Mouse (Mus musculus) cerebellum, postnatal 10 days (tissue): ENCODE results near the gene Gbgt1.
"Not testable (repeated sequence)": the region's sequence is repeated elsewhere in the genome, so short reads cannot be mapped to it uniquely, and the experiment has no call there.

Source experiments
- DNase-seq, 2 experiments: peaks; one replicate each; pipeline ENCODE4 v3.0.0; 2021; ENCODE audit warnings: mixed read lengths in 2 of 2

The Gbgt1 gene

DNA sequence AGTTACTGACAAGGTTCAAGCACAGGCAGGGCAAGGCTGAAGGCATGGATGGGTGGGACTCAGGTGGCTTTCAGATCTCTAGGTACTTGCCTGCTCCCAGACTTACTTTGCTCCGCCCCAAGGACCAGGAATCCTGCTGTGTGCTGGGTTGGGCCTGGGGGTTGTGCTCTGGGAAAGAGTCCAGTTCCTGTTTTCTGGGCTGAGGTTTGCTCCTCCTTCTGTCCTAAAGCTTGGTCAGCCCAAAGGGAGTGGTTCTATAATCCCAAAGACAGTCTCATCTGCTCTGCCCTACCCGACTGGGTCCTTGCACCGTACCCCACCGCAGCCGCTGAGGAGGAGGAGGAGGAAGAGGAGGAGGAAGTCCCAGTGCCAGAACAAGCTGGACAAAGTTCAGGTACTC, at the start of gene Gbgt1:
Gene Gbgt1 (plus strand): TSS at position 221 of the 400 bp plus-strand sequence.
- no peak for DNase-seq

DNA sequence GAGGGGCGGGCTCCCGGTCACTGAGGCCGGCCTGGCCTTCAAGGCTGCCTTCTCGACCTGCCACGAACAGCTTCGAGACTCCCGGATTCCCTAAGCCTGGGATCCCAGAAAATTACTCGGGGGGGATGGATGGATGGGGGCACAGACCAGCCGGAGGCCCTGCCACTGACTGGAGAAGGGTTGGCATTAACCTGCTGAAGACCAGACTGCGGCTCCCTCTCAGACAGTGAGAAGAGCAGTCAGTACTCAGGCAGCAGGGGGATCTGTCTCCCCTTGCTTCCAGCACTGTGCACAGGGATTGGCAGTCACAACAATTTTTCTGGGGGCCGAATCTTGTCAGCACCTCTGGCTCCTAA, 49.4 kb upstream of the Gbgt1 start:
- peak in 1 of 2 experiments; percentile 60 for DNase-seq

DNA sequence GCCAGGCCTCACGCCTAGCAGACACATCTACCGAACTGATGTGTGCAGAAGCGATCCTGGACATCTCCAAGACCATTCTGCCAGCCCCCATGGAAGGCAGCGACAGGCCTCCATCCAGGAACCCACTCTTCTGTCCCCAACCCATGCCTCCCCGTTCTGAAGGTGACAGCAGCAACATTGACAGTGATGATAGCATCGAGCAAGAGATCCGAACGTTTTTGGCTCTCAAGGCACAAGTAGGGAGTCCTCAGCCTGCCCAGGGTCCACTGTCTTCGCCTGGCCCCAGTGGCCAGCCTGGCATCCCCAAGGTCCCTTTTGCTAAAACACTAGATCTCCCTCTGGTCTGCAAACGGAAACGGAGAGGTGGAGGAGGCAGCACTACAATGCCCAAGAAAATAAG, 45.0 kb upstream of the Gbgt1 start:
- no peak for DNase-seq

DNA sequence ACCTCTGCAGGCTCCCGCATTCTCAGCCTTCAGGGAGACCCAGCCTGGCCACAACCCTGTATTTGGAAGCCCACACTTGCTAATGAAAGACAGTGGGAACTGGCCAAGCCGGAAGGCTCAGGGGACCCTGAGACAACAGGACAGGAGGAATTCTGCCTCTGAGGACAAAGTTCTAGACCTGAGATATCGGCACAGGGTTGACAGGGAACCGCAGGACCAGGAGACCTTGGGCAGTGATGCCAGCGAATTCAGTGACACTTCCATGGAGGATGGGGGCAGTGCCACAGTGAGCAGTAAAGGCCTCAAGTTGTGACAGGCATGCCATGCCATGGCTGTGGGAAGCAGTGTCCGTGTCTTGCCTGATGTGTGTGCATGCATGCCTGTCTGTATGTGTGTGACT, 43.2 kb upstream of the Gbgt1 start:
- no peak for DNase-seq

DNA sequence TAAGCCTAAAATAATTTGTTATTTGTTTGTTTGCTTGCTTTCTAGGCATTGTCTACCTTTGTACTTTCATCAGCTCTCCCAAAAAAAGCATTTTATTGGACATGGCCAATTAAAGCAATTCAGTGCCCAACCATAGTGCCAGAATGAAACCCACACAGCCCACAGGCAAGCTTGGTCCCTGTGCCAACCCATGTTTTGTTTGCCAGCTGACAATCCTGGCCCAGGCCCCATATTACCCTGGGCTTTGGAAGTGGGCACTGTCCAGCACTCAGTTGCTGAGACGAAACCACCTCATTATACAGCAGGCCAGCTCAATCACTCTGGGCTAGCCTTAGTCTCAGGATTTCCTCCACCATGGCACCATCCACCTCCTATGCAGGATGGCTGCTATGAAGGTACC, 40.1 kb upstream of the Gbgt1 start:
- DNase-seq = peak; percentile 88 to 91

DNA sequence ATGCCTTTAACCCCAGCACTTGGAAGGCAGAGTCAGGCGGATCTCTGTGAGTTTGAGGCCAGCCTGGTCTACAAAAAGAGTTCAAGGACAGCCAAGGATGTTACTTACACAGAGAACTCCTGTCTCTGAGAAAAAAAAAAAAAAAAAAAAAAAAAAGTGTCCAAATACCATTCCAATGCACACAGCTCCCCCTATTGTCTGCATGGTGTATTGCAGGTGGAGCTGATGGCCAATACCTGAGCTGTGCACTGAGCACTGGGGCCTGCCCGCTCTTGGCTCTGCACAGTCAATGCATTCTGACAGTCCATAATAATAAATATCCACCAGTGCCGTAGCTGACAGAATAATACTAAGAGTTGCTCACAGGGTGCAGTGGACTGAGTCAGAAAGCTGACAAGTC, 32.8 kb upstream of the Gbgt1 start:
- DNase-seq = peak; percentile 84 to 89

DNA sequence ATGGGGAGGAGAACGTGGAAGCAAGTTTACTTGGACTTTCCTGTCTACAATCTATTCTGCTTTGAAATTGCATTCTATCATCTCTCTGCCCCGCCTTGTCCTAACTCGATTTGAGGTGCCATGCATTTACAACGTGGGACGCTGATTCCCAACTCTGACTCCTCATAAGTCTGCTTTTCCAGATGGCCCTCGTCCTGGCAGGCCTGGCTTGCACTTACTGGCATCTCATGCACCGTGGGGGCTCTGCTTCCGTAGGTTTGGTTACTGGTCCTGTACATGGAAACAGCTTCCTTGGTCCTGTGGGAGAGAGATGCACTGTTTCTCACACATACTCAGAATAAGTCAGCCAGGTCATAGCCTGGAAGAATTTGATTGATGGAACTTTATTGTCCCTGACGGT, 31.8 kb upstream of the Gbgt1 start:
- no peak for DNase-seq

DNA sequence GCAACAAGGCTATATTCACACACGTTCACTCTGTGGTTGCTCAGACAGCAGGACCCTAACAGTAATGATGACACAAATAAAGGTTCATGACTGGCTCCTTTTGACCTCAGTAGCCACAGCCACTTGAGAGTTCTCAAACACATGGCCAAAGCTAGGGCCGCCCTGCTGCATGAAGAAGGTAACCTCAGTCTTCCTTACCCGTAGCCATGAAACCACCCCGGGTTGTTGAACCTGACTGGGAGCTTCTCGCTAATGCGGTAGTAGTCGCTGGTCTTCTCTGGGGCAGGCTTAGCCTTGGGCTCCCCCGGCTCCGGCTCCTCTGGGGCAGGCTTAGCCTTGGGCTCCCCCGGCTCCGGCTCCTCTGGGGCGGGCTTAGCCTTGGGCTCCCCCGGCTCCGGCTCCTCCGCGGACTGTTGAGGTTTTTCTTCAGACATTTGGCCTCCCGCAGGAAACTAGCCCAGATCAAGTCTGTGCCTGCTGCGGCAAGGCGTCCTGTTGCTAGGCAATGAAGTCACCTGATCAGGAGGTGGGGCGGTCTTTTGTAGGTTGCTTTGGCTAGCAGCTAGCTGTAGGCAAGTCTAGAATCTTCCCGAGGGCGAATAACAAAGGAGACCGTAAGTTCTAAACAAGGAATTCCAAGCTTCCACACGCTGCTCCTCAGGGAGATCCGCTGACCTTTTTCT, 30.7 kb upstream of the Gbgt1 start, which contains the start of gene 1700007K13Rik:
Gene 1700007K13Rik (minus strand): TSS at position 497 of the 683 bp plus-strand sequence.
- DNase-seq = peak; percentile 81 to 83

DNA sequence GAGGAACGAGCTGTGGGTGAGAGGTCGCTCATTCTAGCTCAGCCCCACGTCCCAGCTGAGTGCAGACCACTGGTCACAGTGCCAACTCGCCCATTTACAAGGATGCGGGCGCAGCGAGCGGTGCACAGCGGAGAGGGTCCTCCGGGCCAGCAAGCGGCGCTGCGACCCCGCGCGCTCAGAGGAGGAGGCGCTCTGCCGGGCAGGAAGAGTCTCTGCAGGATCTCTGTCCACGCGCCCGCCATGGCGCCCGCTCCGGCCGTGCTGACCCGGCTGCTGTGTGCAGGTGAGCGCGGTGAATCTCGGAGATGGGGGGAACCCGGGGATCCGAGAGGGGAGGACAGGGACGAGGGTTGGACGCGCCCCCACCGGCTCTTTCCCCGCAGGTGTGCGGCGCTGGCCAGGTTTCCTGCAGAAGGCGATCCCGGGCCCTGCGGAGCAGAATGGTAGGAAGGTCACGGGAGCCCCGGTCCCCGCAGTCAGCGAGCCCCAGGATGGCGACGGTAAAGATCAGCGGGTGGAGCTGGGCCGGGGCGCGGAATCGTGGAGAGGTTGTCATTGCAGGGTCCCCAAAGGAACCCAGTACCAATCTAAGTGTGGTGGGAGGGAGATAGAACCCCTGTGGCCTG, 28.7 kb upstream of the Gbgt1 start, which contains the start of gene Mrps2:
Gene Mrps2 (plus strand): TSS at position 207 of the 626 bp plus-strand sequence.
- peak; percentile 94 to 95 for DNase-seq

DNA sequence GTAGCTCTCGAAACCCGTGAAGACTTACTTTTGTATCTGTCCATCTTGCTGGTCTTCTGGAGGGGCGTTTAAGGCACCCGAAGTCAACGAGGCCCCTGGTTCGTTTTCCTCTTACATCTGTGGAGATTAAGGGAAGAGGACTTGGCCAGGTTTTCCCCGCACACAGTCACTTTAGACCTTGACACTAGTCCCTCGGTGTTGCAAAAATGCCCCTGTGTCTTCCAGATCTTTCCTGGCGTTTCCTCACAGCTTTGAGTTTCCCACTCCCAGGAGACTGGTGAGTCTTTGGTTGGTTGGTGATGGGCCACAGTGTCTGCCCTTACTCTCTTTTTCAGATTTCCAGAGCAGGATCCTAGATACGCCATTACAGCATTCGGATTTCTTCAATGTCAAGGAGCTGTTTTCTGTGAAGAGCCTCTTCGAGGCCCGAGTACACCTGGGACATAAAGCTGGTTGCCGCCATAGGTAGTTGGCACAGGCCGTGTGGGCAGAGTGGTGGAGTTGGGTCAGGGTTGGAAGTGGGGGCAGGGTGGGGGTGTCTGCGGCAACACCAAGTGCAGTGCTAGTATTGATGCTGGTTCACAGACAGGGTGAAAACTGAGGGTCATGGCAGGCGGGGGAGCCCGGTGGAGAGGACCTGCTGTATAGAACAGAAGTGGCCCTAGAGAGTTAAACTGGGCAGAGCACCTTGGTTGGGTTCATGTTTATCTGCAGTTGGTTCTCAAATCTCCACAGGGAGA, 28.0 kb upstream of the Gbgt1 start:
- DNase-seq = no peak

DNA sequence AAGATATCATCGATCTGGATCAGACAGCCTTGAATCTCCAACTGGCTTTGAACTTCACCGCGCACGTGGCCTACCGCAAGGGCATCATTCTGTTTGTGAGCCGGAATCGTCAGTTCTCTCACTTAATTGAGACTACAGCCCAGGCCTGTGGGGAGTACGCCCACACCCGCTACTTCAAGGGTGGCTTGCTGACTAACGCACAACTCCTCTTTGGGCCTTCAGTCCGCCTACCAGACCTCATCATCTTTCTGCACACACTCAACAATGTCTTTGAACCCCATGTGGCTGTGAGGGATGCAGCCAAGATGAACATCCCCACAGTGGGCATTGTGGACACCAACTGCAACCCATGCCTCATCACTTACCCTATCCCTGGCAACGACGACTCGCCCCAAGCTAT, 27.2 kb upstream of the Gbgt1 start:
- DNase-seq = no peak

DNA sequence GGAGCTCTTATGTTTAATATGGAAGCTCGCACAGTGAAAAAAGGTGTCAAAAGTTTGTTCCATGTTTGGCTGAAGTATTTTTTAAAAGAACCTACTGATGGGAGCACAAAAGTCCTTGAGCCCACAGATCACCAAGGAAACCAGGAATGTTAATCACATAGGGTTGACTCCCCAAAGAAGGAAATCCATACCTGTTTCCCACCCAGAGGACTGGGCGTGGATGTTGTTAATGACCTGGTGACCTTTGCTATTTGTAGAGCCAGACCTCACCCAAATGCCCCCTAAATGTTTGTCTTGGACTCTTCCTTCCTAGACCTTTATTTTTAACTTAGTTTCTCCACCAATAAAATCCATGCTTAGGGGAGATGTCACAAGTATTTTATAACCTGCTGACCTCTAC, 26.1 kb upstream of the Gbgt1 start:
- DNase-seq = no peak

DNA sequence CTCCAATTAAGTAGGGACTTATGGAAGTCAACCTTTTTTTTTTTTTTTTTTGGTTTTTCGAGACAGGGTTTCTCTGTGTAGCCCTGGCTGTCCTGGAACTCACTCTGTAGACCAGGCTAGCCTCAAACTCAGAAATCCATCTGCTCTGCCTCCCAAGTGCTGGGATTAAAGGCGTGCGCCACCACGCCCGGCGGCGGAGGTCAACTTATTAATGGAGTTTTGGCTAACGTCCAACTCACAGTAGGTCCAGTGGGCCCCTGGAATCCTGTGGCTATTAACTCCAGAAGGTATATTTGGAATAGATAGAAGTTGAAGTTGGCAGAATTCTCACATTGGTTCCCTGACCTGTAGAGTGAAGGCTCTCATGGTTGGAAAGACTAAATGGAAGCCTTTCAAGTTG, 24.7 kb upstream of the Gbgt1 start:
- not testable (repeated sequence) for DNase-seq

DNA sequence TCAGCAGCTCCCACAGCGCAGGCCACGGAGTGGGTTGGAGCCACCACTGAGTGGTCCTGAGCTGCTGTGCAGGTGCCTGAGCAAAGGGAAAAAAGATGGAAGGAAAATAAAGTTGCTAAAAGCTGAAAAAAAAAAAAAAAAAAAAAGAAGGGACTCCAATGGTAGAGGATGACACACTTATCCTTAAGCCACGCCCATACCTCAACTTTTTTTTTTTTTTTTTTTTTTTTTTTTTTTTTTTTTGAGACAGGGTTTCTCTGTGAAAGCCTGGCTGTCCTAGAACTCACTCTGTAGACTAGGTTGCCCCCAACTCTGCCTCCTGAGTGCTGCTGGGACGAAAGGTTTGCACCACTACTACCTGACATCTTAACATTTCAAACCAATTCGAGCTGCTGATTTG, 18.7 kb upstream of the Gbgt1 start:
- not testable (repeated sequence) for DNase-seq

DNA sequence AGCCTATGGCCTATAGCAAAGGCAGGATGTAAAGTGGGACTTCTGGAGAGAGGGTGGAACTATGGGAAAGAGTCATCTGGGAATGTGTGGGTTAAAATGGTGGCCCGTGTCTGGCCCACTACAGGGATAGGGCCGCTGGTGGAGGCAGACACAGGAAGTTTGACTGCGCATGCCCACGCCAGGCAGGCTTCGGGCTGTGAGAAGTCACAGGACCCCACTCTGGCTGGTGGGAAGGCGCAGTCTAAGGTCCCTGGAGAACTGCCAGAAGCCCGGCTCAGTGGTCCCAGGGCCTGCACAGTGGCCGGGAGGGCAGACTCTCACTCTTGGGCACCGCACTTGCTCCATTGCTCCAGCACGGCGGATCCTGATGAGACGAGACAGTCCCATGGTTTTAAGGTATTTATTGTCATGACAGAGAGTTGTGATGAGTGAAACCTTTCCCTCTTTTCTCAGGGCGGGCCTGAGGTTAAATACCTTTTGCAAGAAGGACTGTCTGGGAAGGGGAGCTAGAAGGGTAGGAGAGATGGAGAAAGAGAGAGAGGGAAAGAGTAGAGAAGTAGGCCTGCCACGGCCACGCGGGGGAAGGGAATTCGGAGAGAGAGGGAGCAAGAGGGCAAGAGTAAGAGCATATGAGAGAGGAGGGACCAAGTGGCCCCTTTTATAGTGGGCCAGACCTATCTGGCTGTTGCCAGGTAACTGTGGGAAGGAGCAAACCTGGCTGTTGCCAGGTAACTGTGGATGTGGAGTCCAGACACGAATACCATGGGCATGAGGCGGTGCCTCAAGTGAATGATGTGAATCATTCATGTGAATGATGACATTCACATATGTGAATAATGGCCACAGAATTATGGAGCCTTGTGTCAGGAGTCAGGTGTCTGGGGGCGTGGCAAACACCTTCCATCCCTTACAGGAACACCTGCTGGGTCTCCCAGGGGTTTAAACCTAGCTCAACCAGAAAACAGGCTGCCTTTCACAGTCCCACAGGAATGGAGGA, 17.2 kb upstream of the Gbgt1 start:
- no peak for DNase-seq

DNA sequence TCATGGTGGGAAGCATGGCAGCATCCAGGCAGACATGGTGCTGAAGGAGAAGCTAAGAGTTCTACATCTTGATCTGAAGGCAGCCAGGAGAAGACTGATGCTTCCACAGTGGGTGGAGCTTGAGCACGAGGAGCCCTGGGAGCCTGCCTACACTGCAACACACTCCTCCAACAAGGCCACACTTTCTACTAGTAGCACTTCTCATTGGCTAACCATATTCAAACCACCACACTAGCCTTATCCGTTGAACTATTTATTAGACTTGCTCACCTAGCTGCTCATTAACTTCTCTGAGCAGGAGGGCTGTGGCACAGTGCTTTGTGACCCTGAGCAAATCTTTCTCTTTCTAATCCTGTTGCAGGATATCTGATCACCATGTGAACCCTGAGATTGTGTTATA, 12.8 kb upstream of the Gbgt1 start:
- no peak for DNase-seq

DNA sequence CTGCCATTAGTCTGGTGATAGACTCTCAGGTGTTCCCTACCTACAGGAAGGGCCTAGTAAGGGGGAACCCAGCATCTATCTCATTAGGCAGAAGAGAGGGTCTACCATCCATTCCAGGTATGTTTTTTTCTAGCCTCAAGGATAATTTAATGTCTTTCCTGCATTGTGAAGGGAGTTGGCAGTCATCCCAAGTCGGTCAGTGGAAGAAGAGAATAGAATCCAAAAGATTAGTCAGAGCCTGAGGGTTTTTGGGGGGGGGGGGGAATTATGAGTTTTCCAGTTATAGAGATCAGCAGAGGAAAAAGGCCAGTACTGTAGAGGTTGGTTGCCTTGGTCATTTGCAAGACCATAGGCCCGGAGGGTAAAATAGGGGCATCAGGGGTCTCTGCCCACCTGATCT, 2.2 kb upstream of the Gbgt1 start:
- DNase-seq = no peak

DNA sequence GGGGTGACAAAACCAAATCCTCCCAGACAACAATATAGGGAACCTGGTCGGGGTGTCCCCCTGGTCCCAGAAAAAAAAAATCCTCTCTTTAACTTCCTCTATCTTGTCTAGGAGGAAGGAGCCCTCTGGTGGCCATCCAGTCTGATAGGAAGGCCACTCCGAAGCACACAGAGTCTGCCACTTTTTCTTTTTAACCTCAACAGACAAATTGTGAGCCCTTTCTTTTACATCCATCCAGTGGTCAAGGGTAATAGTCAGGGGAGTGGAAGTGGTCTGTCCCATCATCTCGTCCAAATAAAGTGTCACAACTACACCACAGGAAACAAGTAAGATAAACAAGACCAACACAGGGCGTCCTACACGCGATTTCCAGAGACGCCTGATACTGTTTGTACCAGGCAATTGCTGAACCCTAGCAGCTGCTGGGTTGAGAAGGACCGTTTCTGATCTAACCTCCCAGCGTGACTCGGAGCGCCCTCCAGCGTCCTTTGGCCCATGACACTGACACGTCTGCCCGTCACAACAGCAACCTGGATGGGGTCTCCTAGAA, 1.4 kb upstream of the Gbgt1 start:
- peak; percentile 56 to 57 for DNase-seq

DNA sequence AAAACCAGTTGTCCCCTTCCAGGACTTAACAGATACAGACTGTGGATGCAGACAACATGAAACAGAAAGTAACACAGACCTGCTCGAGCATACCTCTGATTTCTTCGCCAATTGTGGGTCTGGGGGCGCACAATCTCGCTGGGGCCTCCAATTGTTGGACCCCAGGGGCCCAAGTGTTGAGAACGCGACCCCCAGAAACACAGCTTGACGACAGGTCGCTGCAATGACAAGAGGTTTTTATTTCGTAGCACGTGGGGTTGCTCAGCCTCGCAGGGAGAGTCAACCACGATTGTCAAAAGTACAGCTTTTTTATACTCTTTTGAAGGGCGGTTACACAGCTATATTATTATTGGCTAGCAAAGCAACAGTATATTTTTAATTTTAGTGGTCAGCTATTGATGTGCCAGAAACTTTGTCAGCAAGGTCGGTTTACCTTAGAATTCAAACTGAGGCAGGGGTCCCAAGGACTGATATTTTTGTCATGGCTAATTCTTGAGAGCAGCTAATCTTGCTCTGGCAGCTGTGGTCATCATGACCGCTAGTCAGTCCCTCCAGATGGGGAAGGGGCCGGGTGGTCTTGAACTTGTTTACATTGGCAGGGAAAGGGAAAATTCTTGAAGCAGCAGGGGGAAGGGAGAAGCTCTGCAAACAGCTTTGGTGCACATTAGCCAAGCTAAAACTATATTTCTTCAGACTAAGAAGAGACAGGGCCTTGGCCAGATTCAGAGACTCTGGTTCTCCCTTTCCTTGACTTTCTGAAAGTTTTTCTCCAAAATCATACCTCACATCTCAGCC, 693 bp upstream of the Gbgt1 start:
- no peak for DNase-seq

DNA sequence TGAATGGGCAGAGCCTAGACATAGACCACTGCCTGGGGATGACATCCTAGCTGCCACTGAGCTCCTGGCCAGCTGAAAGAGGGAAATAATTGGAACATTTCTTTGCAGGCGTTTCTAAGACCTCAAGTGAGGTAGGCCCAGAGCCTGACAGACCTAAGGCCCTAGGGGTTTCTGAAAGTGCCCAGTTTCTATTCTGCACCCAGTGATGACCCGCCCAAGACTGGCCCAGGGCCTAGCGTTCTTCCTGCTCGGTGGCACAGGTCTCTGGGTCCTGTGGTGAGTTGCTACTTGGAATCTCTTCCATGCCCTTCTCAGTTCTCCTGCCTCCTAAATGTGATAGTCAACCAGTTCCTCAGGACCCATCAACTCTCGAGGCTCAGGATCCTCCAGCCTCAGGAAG, 870 bp downstream of the Gbgt1 start:
- DNase-seq = no peak

DNA sequence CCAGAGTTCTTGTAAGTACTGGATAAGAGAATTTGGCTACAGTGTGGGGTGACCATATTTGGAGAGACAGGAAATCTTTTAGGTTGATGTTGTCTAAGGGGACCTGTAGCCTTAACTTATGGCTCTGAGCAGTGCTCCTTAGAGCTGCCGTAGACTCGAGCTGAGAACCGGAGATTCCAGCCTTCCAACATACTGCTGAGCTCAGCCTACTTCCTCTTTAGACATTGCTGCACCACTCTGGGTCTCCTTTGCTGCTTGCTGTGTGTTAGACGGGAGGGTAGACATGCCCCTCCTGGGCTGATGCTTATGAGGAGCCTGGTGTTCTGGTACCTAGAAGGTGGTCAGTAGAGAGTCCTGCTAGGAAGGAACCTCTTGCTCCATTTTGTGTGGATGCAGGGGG, 1.7 kb downstream of the Gbgt1 start:
- no peak for DNase-seq

DNA sequence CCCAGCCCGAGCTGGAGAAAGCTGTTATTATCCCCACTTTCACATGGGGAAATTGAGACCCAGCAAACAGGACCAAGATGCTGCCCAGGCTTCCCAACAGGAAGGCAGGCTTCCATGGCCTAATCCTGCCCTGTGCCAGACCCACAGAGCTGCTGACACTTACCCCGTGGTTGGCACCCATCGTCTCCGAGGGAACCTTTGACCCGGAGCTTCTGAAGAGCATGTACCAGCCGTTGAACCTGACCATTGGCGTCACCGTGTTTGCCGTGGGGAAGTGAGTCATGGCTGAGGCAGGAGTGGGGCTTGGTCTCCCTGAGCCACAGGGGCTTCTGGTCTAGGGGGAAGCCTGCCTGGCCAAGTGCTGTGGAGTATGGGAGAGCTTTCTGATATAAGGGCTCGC, 6.3 kb downstream of the Gbgt1 start:
- DNase-seq = no peak
